Mouse (Mus musculus) intestine, embryonic 14.5 days (tissue): ENCODE data around the gene Psmd10. TPM values are rescaled to one million over a fixed set of nuclear protein-coding genes. Genes with fewer than 3 reads are reported as not detected.

ENCODE experiments used
- ATAC-seq: fragments of 200-750 bp; cut with Nextera tagmentation; replicated peaks from 2 replicates; pipeline ENCODE4 v1.8.0; 2017; ENCODE audit warnings: low read depth, moderate number of reproducible peaks, moderate TSS enrichment, moderate library complexity; ENCODE audit not compliant: low FRiP score, low TSS enrichment
- DNase-seq: peaks from one replicate; pipeline ENCODE4 v3.0.0-alpha.2; 2018; ENCODE audit warnings: low spot score
- H3K27ac ChIP-seq: fragments of 300-500 bp; sonication (generic); 2 replicates; pipeline ENCODE4 v1.5.1; 2014; ENCODE audit warnings: low read depth, mild to moderate bottlenecking, control low read depth
- H3K27me3 ChIP-seq: fragments of 300-500 bp; sonication (generic); replicated peaks from 2 replicates; pipeline ENCODE4 v1.6.1; 2014; ENCODE audit warnings: low read length, control low read depth; ENCODE audit not compliant: control insufficient read depth, insufficient read depth
- H3K36me3 ChIP-seq: fragments of 300-500 bp; sonication (generic); 2 replicates; pipeline ENCODE4 v1.6.1; 2014; ENCODE audit warnings: low read length, control low read depth; ENCODE audit not compliant: control insufficient read depth, insufficient read depth
- H3K4me1 ChIP-seq: fragments of 300-500 bp; sonication (generic); replicated peaks from 2 replicates; pipeline ENCODE4 v1.6.1; 2014; ENCODE audit warnings: low read length, control low read depth, mixed read lengths; ENCODE audit not compliant: control insufficient read depth, insufficient read depth
- H3K4me2 ChIP-seq: fragments of 300-500 bp; sonication (generic); 2 replicates; pipeline ENCODE4 v1.6.1; 2014; ENCODE audit warnings: low read length
- H3K4me3 ChIP-seq: fragments of 300-500 bp; sonication (generic); 2 replicates; pipeline ENCODE4 v1.5.1; 2014; ENCODE audit warnings: low read depth, low read length, control low read depth, mixed read lengths
- H3K9ac ChIP-seq: fragments of 300-500 bp; sonication (generic); 2 replicates; pipeline ENCODE4 v1.6.1; 2014; ENCODE audit warnings: mild to moderate bottlenecking, low read length
- H3K9me3 ChIP-seq: fragments of 300-500 bp; sonication (generic); 2 replicates; pipeline ENCODE4 v1.6.1; 2016; ENCODE audit warnings: low read length, control low read depth; ENCODE audit not compliant: control insufficient read depth
- WGBS: fragments of 180-500 bp; shearing (Covaris S2); extraction: QIAGEN DNeasy Blood & Tissue Kit; methylation state at CpG from one replicate; pipeline ENCODE4 v1.1.7; 2014; 5-methylcytosine and 5-hydroxymethylcytosine counted together
- polyA plus RNA-seq: library from polyadenylated mRNA; unstranded; fragments of >200 nt; fragmentation: Nextera tagmentation; extraction: Ambion mirVana; gene quantifications from 2 replicates; pipeline ENCODE4 v1.2.1, GENCODE M21; 2014

Gene Psmd10
- polyA plus RNA-seq, 1 experiment from 2014 or later = 41.3 TPM

GRCm38 (mm10) chrX:140903487-140903886 lies 53.0 kb downstream of the Psmd10 start:
- no peaks in the 10 kb centered on the region for H3K36me3 ChIP-seq
- WGBS = 73% methylated on average over 3 of the region's 3 CpGs
- no peak overlapping the region for H3K9ac ChIP-seq
- no peak overlapping the region for H3K27ac ChIP-seq
- H3K4me2 ChIP-seq = no peak overlapping the region
- H3K27me3 ChIP-seq = no peaks in the 10 kb centered on the region
- no peak for DNase-seq
- no peak overlapping the region for H3K4me3 ChIP-seq
- no peaks in the 10 kb centered on the region for H3K9me3 ChIP-seq
- H3K4me1 ChIP-seq = no peaks in the 10 kb centered on the region
- ATAC-seq = no peak

Other genes starting within 250 kb of the Psmd10 start
- gene Tex13b, start 143.3 kb downstream of the Psmd10 start, polyA plus RNA-seq = 0.14 TPM in 1 of 2 replicates, not detected in the other
- 0.19 and 0.89 TPM in 2 replicates for gene Vsig1, start 49.1 kb downstream of the Psmd10 start, polyA plus RNA-seq
- 13.3 and 14.6 TPM in 2 replicates for gene Atg4a, start 179 bp upstream of the Psmd10 start, polyA plus RNA-seq